Mouse (Mus musculus): ENCODE results near the gene Tcaf3. TPM values are rescaled to one million over a fixed set of nuclear protein-coding genes. Genes with fewer than 3 reads are reported as not detected.

Tcaf3 gene
- polyA plus RNA-seq, 2 experiments = not detected

DNA sequence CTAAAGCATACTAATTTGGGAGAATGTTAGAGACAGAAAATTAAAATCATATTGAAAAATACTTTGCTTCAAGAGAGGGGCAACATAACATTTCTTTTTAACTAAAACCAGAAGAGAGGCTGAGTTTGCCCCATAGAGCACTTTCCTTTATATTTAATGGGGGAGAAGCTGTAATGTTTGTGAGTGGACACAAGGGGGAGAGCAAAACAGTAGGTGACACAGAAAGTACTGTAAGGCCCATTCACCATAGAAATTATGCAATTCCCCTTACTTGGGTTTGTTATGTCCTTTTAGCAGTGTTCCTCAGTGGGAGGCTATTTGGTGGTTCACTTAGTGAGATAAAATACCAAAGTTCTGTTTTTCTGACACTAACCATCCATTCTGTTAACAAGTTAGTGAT lies 14.7 kb upstream of the Tcaf3 start:
- ATAC-seq (ENCODE audit: insufficient read depth) (no peak), DNase-seq (ENCODE audit: low read depth in 3 of 3, low spot score in 3 of 3) (no peak)
- Histone ChIP-seq H3K4me1 (replicated peaks; ENCODE audit: control insufficient read depth in 2 of 2, insufficient read depth in 2 of 2, low read length in 1 of 2) (no peaks in the 10 kb centered on the region), H3K27ac (no peak overlapping the region), H3K27me3 (ENCODE audit: control insufficient read depth, insufficient read depth, low read length) (no peaks in the 10 kb centered on the region), H3K4me3 (ENCODE audit: insufficient read depth in 1 of 2, low read depth in 2 of 2, low read length in 2 of 2) (no peak overlapping the region), H3K4me2 (ENCODE audit: low read depth) (no peak overlapping the region), H3K9ac (replicated peaks) (no peak overlapping the region), H3K9me3 (ENCODE audit: control insufficient read depth, low read length) (no peaks in the 10 kb centered on the region), H3K36me3 (replicated peaks; ENCODE audit: control insufficient read depth, insufficient read depth, low read depth) (no peaks in the 10 kb centered on the region)
- TF ChIP-seq EP300 (IDR thresholded peaks at IDR 0.05; ENCODE audit: low read depth) = no peak
- TF ChIP-seq CTCF (IDR thresholded peaks at IDR 0.05; ENCODE audit: low read depth) = peak; percentile 33; the same call in 1 of the 2 replicates

- WGBS (ENCODE audit: insufficient replicate concordance) = 45% methylated on average over 4 of the region's 4 CpGs
- DNase-seq (ENCODE audit: low read depth in 3 of 3, low spot score in 3 of 3) (no peak), ATAC-seq (ENCODE audit: insufficient read depth) (no peak)
- no peak overlapping the region for H3K27ac ChIP-seq
- no peak overlapping the region for H3K9ac ChIP-seq (replicated peaks)
- H3K27me3 ChIP-seq (ENCODE audit: control insufficient read depth, insufficient read depth, low read length) = no peaks in the 10 kb centered on the region
- TF ChIP-seq CTCF (IDR thresholded peaks at IDR 0.05; ENCODE audit: low read depth) (no peak), EP300 (IDR thresholded peaks at IDR 0.05; ENCODE audit: low read depth) (no peak)
- H3K4me2 ChIP-seq (ENCODE audit: low read depth) = no peak overlapping the region
- no peaks in the 10 kb centered on the region for H3K9me3 ChIP-seq (ENCODE audit: control insufficient read depth, low read length)
- H3K36me3 ChIP-seq (replicated peaks; ENCODE audit: control insufficient read depth, insufficient read depth, low read depth) = no peaks in the 10 kb centered on the region
- H3K4me3 ChIP-seq (ENCODE audit: insufficient read depth in 1 of 2, low read depth in 2 of 2, low read length in 2 of 2) = no peak overlapping the region
- no peaks in the 10 kb centered on the region for H3K4me1 ChIP-seq (replicated peaks; ENCODE audit: control insufficient read depth in 2 of 2, insufficient read depth in 2 of 2, low read length in 1 of 2)
These were observed 13.5 kb upstream of the Tcaf3 start for GRCm38 (mm10) chr6:42610954-42611522.

GRCm38 (mm10) chr6:42593138-42593882 lies 4.2 kb downstream of the Tcaf3 start:
- no peaks in the 10 kb centered on the region for H3K4me1 ChIP-seq (replicated peaks; ENCODE audit: control insufficient read depth in 2 of 2, insufficient read depth in 2 of 2, low read length in 1 of 2)
- no peak overlapping the region for H3K4me2 ChIP-seq (ENCODE audit: low read depth)
- H3K9ac ChIP-seq (replicated peaks) = no peak overlapping the region
- H3K36me3 ChIP-seq (replicated peaks; ENCODE audit: control insufficient read depth, insufficient read depth, low read depth) = no peaks in the 10 kb centered on the region
- no peaks in the 10 kb centered on the region for H3K9me3 ChIP-seq (ENCODE audit: control insufficient read depth, low read length)
- H3K27me3 ChIP-seq (ENCODE audit: control insufficient read depth, insufficient read depth, low read length) = no peaks in the 10 kb centered on the region
- H3K4me3 ChIP-seq (ENCODE audit: insufficient read depth in 1 of 2, low read depth in 2 of 2, low read length in 2 of 2) = no peak overlapping the region
- ATAC-seq (ENCODE audit: insufficient read depth) = no peak
- H3K27ac ChIP-seq = no peak overlapping the region
- DNase-seq (ENCODE audit: low read depth in 3 of 3, low spot score in 3 of 3) = no peak
- TF ChIP-seq CTCF (IDR thresholded peaks at IDR 0.05; ENCODE audit: low read depth) = no peak
- whole genome bisulfite sequencing (ENCODE audit: insufficient replicate concordance) = 57% methylated on average over 17 of the region's 17 CpGs

DNA sequence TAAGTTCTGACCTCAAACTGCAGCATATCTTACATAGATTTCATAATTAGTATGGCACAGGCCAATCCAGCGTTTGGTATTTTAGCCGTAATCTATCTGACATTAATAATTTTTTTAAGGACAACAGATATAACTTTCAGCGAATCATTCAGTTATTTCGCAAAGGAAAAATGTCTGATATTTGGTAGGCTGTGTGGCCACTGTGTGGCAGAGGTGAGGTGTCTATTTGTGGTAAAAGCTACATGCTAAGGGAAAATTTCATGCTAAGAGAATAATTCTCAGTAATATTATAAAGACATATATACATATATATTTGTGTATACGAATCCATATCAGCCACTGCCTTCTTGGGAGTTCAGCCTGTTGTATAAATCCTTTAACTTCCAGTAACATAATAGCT lies 10.9 kb downstream of the Tcaf3 start:
- TF ChIP-seq EP300 (IDR thresholded peaks at IDR 0.05; ENCODE audit: low read depth) = no peak
- no peak for TF ChIP-seq CTCF (IDR thresholded peaks at IDR 0.05; ENCODE audit: low read depth)
- no peaks in the 10 kb centered on the region for H3K9me3 ChIP-seq (ENCODE audit: control insufficient read depth, low read length)
- H3K27me3 ChIP-seq (ENCODE audit: control insufficient read depth, insufficient read depth, low read length) = no peaks in the 10 kb centered on the region
- no peak overlapping the region for H3K9ac ChIP-seq (replicated peaks)
- H3K27ac ChIP-seq = no peak overlapping the region
- H3K4me3 ChIP-seq (ENCODE audit: insufficient read depth in 1 of 2, low read depth in 2 of 2, low read length in 2 of 2) = no peak overlapping the region
- DNase-seq (ENCODE audit: low read depth in 3 of 3, low spot score in 3 of 3) = no peak
- H3K4me2 ChIP-seq (ENCODE audit: low read depth) = no peak overlapping the region
- 64% methylated on average over 5 of the region's 5 CpGs for WGBS (ENCODE audit: insufficient replicate concordance)
- no peaks in the 10 kb centered on the region for H3K4me1 ChIP-seq (replicated peaks; ENCODE audit: control insufficient read depth in 2 of 2, insufficient read depth in 2 of 2, low read length in 1 of 2)
- ATAC-seq (ENCODE audit: insufficient read depth) = no peak
- H3K36me3 ChIP-seq (replicated peaks; ENCODE audit: control insufficient read depth, insufficient read depth, low read depth) = no peaks in the 10 kb centered on the region

DNA sequence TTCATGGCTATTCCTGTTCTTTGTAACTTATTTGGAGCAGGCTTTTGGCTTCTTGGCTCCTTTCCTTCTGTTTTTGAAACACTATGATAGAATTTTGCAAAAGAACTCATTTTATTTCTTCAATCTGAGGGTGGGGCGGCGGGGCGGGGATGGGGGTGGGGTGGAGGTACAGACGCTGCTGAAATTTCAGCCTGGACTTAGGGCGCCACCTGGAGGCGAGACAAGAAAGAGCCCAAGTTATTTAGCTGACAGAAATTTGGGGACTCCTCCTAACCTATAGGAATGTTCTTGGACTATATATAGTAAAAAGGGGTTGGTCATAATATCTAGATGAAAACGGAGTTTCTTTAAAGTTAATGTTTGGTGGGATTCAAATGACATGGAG lies 14.0 kb downstream of the Tcaf3 start:
- Histone ChIP-seq H3K9me3 (ENCODE audit: control insufficient read depth, low read length) (no peaks in the 10 kb centered on the region), H3K36me3 (replicated peaks; ENCODE audit: control insufficient read depth, insufficient read depth, low read depth) (no peaks in the 10 kb centered on the region), H3K4me3 (ENCODE audit: insufficient read depth in 1 of 2, low read depth in 2 of 2, low read length in 2 of 2) (no peak overlapping the region), H3K9ac (replicated peaks) (no peak overlapping the region), H3K27ac (no peak overlapping the region), H3K4me1 (replicated peaks; ENCODE audit: control insufficient read depth in 2 of 2, insufficient read depth in 2 of 2, low read length in 1 of 2) (no peaks in the 10 kb centered on the region), H3K27me3 (ENCODE audit: control insufficient read depth, insufficient read depth, low read length) (no peaks in the 10 kb centered on the region), H3K4me2 (ENCODE audit: low read depth) (no peak overlapping the region)
- WGBS (ENCODE audit: insufficient replicate concordance) = 1% methylated on average over 7 of the region's 7 CpGs
- TF ChIP-seq CTCF (IDR thresholded peaks at IDR 0.05; ENCODE audit: low read depth) (peak; percentile 49), EP300 (IDR thresholded peaks at IDR 0.05; ENCODE audit: low read depth) (no peak)
- DNase-seq (ENCODE audit: low read depth in 3 of 3, low spot score in 3 of 3) = peak; percentile 4 to 29 (median 10)
- no peak for ATAC-seq (ENCODE audit: insufficient read depth)
